In the genomic region with DNA sequence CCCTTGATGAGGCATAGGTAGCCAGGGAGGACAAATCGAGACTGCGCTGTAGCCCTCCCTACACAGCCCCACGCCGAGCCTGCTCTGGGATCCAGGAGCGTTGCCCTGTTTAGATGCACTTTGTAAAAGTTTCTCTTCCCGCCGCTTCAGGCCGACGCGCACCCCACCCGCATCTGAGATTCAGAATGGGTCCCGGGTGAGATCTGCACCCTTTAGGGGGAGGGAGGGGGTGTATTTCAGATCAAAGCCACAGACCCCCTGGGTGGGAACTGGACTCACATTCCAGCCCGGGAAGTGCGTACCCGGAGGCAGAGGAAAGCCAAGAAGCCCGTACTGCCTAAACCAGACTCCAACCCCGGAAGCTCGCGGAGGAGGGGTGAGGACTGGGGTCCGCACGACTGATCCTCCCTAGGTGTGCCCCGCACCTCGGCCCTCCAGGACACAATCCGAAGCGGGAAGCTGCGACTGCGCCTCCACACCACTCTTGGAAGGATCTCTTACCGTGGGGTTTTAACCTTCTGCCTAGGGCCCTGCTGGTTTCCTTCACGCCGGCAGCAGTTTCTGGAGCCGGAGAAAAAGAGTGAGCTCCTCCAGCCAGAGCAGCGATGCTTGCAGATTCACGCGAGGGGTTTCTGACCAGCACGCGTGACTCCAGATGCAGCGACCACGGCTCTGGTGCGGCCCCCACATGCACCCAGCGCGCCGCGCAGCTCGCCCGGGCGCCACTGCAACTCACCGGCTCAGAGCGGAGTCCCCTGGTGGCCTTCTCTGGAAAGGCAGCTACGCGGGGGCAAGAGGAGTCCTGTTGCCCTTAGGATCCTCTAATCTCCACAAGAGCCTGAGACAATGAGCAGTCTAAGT, we compare ENCODE assay signal across 8 mouse cellular contexts. TPM values are rescaled to one million over a fixed set of nuclear protein-coding genes. Genes with fewer than 3 reads are reported as not detected.
DNase-seq lines count a peak whose midpoint lies in the region; ATAC-seq and TF ChIP-seq lines count a peak whose summit lies in the region.

A gene (minus strand): TSS at position 734 of the 861 bp plus-strand sequence.

- H3K9me3 ChIP-seq in lung, embryonic 15.5 days = no peaks in the 10 kb centered on the region

- no peaks in the 10 kb centered on the region for H3K4me1 ChIP-seq in cerebellum, adult 2 months (ENCODE audit: control insufficient read depth, insufficient read depth, low read length)
- peaks cover 11% of the 10 kb centered on the region for H3K4me1 ChIP-seq in lung, embryonic 15.5 days
- peaks cover 9% of the 10 kb centered on the region for H3K4me1 ChIP-seq in olfactory bulb, adult 2 months (ENCODE audit: control insufficient read depth, insufficient read depth, low read length)
- H3K4me1 ChIP-seq in thymus, adult 2 months (replicated peaks; ENCODE audit: control insufficient read depth, insufficient read depth, low read length) = peaks cover 7% of the 10 kb centered on the region; the same call in 1 of the 2 replicates

- H3K9ac ChIP-seq in lung, embryonic 15.5 days = peak within 1 kb of the TSS; percentile 72

- under 1% methylated on average over 50 of the region's 50 CpGs for WGBS in cerebellum, adult 2 months
- under 1% methylated on average over 50 of the region's 50 CpGs for WGBS in lung, embryonic 15.5 days
- under 1% methylated on average over 50 of the region's 50 CpGs for WGBS in olfactory bulb, adult 2 months
- under 1% methylated on average over 50 of the region's 50 CpGs for whole genome bisulfite sequencing in thymus, adult 2 months

- H3K27ac ChIP-seq in cerebellum, adult 2 months (ENCODE audit: insufficient read depth, low read length) = peak within 1 kb of the TSS; percentile 32; the same call in 1 of the 2 replicates
- H3K27ac ChIP-seq in lung, embryonic 15.5 days = peak within 1 kb of the TSS; percentile 62
- H3K27ac ChIP-seq in olfactory bulb, adult 2 months (ENCODE audit: insufficient read depth, low read depth, low read length) = no peak within 1 kb of the TSS
- no peak within 1 kb of the TSS for H3K27ac ChIP-seq in thymus, adult 2 months (ENCODE audit: control insufficient read depth, insufficient read depth, low read length)

- peak; percentile 88 for DNase-seq in ES-CJ7 (ENCODE audit: low read depth, low spot score)
- peak; percentile 67 to 77 for DNase-seq in cerebellum, adult 2 months
- peak; percentile 83 for DNase-seq in forelimb bud, embryonic 11.5 days (ENCODE audit: low read depth, low spot score)
- peak; percentile 42 to 78 for DNase-seq in layer of hippocampus, adult 8-10 months (ENCODE audit: low spot score in 2 of 2)
- DNase-seq in thymus, adult 2 months = peak; percentile 94

- H3K4me3 ChIP-seq in cerebellum, adult 2 months (replicated peaks; ENCODE audit: insufficient read depth, low read depth, low read length) = peak within 1 kb of the TSS; percentile 52
- peak within 1 kb of the TSS; percentile 67 for H3K4me3 ChIP-seq in lung, embryonic 15.5 days
- H3K4me3 ChIP-seq in olfactory bulb, adult 2 months (ENCODE audit: insufficient read depth, low read depth, low read length) = peak within 1 kb of the TSS; percentile 57
- peak within 1 kb of the TSS; percentile 64 for H3K4me3 ChIP-seq in thymus, adult 2 months (ENCODE audit: control insufficient read depth, insufficient read depth, low read length)

- ATAC-seq in hematopoietic stem cell, adult 5-6 weeks (replicated peaks in 1 of 2; ENCODE audit: insufficient read depth in 1 of 2, low FRiP score in 2 of 2, low TSS enrichment in 1 of 2, low read depth in 1 of 2, poor library complexity in 2 of 2, severe bottlenecking in 2 of 2) = peak; percentile 83 to 86
- peak; percentile 76 for ATAC-seq in lung, embryonic 15.5 days (ENCODE audit: borderline replicate concordance, extremely low read depth, low FRiP score, low TSS enrichment)

- TF ChIP-seq CTCF in cerebellum, adult 2 months (IDR thresholded peaks at IDR 0.05; ENCODE audit: borderline replicate concordance, insufficient read depth, low read depth, low read length) = peak; percentile 71
- TF ChIP-seq CTCF in olfactory bulb, adult 2 months (IDR thresholded peaks at IDR 0.05; ENCODE audit: insufficient read depth, low read depth, low read length) = peak; percentile 83
- peak; percentile 90; the same call in 1 of the 2 replicates for TF ChIP-seq CTCF in thymus, adult 2 months (IDR thresholded peaks at IDR 0.05; ENCODE audit: borderline replicate concordance, control insufficient read depth, extremely low read depth, insufficient read depth, low read length, poor library complexity)

- no peaks in the 10 kb centered on the region; the same call in 1 of the 2 replicates for H3K27me3 ChIP-seq in cerebellum, adult 2 months (ENCODE audit: control insufficient read depth, insufficient read depth, low read length)
- no peaks in the 10 kb centered on the region; the same call in 1 of the 2 replicates for H3K27me3 ChIP-seq in lung, embryonic 15.5 days
- H3K27me3 ChIP-seq in thymus, adult 2 months (ENCODE audit: control insufficient read depth, insufficient read depth, low read length) = no peaks in the 10 kb centered on the region

- H3K36me3 ChIP-seq in lung, embryonic 15.5 days = no peaks in the 10 kb centered on the region
- no peaks in the 10 kb centered on the region for H3K36me3 ChIP-seq in thymus, adult 2 months (ENCODE audit: control insufficient read depth, insufficient read depth, low read length)

- peak within 1 kb of the TSS; percentile 89 for H3K4me2 ChIP-seq in lung, embryonic 15.5 days

- no peak for TF ChIP-seq POLR2A in cerebellum, adult 2 months (IDR thresholded peaks at IDR 0.05; ENCODE audit: borderline replicate concordance, insufficient read depth, low read length)
- no peak for TF ChIP-seq POLR2A in olfactory bulb, adult 2 months (IDR thresholded peaks at IDR 0.05; ENCODE audit: insufficient read depth, low read depth, low read length)
- TF ChIP-seq POLR2A in thymus, adult 2 months (IDR thresholded peaks at IDR 0.05; ENCODE audit: control insufficient read depth, extremely low read depth, insufficient read depth, low read length, poor library complexity) = peak; percentile 5; the same call in 1 of the 2 replicates

RNA-seq across cellular contexts. Expression of the gene that starts here (rescaled TPM):
- polyA plus RNA-seq in cerebellum, adult 2 months (2012; rRNA removed) = 8.5 and 9.5 TPM in 2 replicates
- 2.8 and 2.9 TPM in 2 replicates for total RNA-seq in hematopoietic stem cell, adult 5-6 weeks (2017)
- 1 to 10 TPM; 5.6 to 7.2 (median 6.3) TPM for total RNA-seq in layer of hippocampus, adult 8-10 months (2022)
- polyA plus RNA-seq in lung, embryonic 15.5 days (2015; fragmentation: Nextera tagmentation; extraction: Ambion mirVana) = 15.2 and 16.1 TPM in 2 replicates
- not detected in 2 replicates for polyA plus RNA-seq in olfactory bulb, adult 2 months (2012; ENCODE audit: insufficient read depth, insufficient read length, low replicate concordance, missing spikeins)
- 2.6 and 2.8 TPM in 2 replicates for polyA plus RNA-seq in thymus, adult 2 months (2012; rRNA removed)

Comparison
In these comparisons a context has a peak if more than half of its experiments do, and no peak if none do; other contexts are left out.
1. H3K27ac ChIP-seq: peak in cerebellum, adult 2 months (single experiment) and lung, embryonic 15.5 days (single experiment); none in olfactory bulb, adult 2 months (single experiment) and thymus, adult 2 months (single experiment).
2. Peak in every context shown above with its lines, with median percentiles within 50 percentile points of each other: DNase-seq, H3K4me3 ChIP-seq and CTCF ChIP-seq.